Mouse (Mus musculus) hindlimb bud, embryonic 11.5 days (tissue): ENCODE measurements at regions not wholly inside any gene's neighbourhood (a gene's known extent, or its start where the extent isn't known, plus 50 kb on each side); places are given as distances from the start of the nearest gene placed in this dataset.

ENCODE experiments used
- DNase-seq: peaks from one replicate; pipeline ENCODE4 v3.0.0-alpha.2; 2012; ENCODE audit warnings: low read depth, low spot score; ENCODE audit errors: extremely low spot score

- no peak for DNase-seq
These were observed 330.6 kb upstream of the Mki67 start for GRCm38 (mm10) chr7:136046645-136047363.

GRCm38 (mm10) chr7:136047364-136047945, 331.3 kb upstream of the Mki67 start:
- DNase-seq = no peak

- DNase-seq = no peak
These were observed 332.9 kb upstream of the Mki67 start for GRCm38 (mm10) chr7:136048925-136049586.

GRCm38 (mm10) chr7:136049587-136049930, 333.4 kb upstream of the Mki67 start:
- DNase-seq = no peak

- no peak for DNase-seq
These were observed 334.0 kb upstream of the Mki67 start for GRCm38 (mm10) chr7:136050116-136050515.

GRCm38 (mm10) chr7:136056876-136057484, 340.8 kb upstream of the Mki67 start:
- DNase-seq = no peak

GRCm38 (mm10) chr7:136058319-136058718, 342.2 kb upstream of the Mki67 start:
- no peak for DNase-seq

GRCm38 (mm10) chr7:136058751-136059681, 342.9 kb upstream of the Mki67 start:
- DNase-seq = no peak

GRCm38 (mm10) chr7:136059896-136060295, 343.7 kb upstream of the Mki67 start:
- no peak for DNase-seq

GRCm38 (mm10) chr7:136060339-136061073, 344.3 kb upstream of the Mki67 start:
- no peak for DNase-seq

GRCm38 (mm10) chr7:136062658-136063057, 346.5 kb upstream of the Mki67 start:
- no peak for DNase-seq

- DNase-seq = no peak
These were observed 349.0 kb upstream of the Mki67 start for GRCm38 (mm10) chr7:136065038-136065678.

- no peak for DNase-seq
These were observed 349.5 kb upstream of the Mki67 start for GRCm38 (mm10) chr7:136065679-136066055.

GRCm38 (mm10) chr7:136070881-136071280, 354.7 kb upstream of the Mki67 start:
- DNase-seq = no peak

- DNase-seq = no peak
These were observed 355.2 kb upstream of the Mki67 start for GRCm38 (mm10) chr7:136071331-136071730.

GRCm38 (mm10) chr7:136073265-136073799, 357.2 kb upstream of the Mki67 start:
- no peak for DNase-seq

- no peak for DNase-seq
These were observed 357.9 kb upstream of the Mki67 start for GRCm38 (mm10) chr7:136074043-136074442.

GRCm38 (mm10) chr7:136081534-136082252, 365.5 kb upstream of the Mki67 start:
- DNase-seq = no peak
